Mouse (Mus musculus) inflammation-experienced regulatory T-cells, adult 6 months (primary cell): Measurements from ENCODE around the gene Ift46. TPM values are rescaled to one million over a fixed set of nuclear protein-coding genes. Genes with fewer than 3 reads are reported as not detected.
"Not testable (repeated sequence)": the region's sequence is repeated elsewhere in the genome, so short reads cannot be mapped to it uniquely, and the experiment has no call there.

Experiments used
- ATAC-seq: one replicate; pipeline ENCODE4 v1.8.0; 2017
- polyA plus RNA-seq, 3 experiments: library from polyadenylated mRNA; unstranded; fragments of 100-300 nt; shearing (Covaris generic); gene quantifications; one replicate each; pipeline ENCODE4 v1.2.1; 2017

Gene Ift46
- polyA plus RNA-seq, 3 experiments from 2014 or later: 43.4 to 67.5 (median 47.3) TPM

DNA sequence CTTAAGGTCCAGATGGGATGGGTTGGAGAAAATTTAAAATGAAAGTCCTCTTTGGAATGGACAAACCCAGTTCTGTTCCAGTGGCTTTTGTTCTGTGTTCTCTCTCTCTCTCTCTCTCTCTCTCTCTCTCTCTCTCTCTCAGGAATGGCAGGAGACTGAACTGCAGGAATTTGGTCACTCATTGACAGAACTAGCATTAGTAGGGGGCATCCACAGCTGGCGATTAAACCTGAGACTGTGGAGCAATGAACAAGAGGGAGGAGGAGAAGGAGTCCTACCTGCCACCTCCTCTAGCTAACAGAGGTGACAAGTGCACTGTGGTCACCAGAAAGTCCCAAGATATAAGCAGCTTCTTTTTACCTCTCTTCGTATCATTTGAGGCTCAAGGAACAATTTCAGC lies 31.4 kb upstream of the Ift46 start:
- no peak for ATAC-seq

DNA sequence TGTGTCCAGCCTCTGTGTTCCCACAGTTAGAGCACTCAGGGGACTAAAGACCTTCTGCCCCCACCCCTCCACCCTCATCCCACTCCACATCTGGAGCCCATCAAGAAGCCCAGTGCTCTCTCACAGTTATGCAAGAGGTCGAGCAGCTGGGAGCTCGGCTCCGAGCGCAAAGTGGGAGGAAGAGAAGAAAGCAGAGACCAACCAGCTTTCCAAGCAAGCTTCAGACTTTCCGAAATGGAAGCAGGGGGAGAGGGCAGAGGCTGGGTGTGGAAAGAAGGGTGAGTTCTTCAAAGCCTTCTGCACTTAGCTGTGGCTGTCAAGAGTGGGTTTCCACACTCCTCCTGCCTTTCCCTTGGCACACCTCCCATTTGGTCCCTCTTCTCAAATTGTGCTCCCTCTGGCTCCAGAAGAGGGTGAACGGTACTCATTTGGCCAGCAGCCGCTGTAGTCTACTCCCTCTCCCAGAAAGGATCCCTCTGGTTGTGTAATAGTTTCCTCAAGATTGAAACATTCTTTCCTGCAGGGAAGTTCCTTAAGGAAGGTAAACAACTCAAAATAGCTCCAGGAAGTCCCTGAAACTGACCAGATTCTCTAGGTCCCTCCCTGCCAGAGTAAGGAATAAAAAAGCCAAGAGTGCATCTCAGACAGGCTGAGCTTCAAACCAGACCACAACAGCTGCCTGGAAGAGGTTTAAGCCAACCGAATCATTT lies 30.3 kb upstream of the Ift46 start:
- ATAC-seq: no peak

DNA sequence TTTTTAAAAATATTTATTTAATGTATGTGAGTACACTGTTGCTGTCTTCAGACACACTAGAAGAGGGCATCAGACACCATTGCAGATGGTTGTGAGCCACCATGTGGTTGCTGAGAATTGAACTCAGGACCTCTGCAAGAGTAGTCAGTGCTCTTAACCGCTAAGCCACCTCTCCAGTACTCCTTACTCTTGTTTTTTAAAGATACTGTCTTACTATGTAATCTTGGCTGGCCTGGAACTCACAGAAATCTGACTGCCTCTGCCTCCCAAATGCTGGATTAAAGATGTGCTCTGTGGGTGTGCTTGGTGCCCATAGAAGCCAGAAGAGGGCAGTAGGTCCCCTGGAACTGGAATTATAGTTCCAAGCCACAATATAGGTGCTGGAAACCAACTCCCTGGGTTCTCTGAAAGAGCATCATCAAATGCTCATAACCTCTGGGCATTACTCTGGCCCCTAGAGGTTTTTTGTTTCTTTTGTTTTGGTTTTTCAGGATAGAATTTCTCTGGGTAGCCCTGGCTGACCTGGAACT lies 27.0 kb upstream of the Ift46 start:
- no peak for ATAC-seq

DNA sequence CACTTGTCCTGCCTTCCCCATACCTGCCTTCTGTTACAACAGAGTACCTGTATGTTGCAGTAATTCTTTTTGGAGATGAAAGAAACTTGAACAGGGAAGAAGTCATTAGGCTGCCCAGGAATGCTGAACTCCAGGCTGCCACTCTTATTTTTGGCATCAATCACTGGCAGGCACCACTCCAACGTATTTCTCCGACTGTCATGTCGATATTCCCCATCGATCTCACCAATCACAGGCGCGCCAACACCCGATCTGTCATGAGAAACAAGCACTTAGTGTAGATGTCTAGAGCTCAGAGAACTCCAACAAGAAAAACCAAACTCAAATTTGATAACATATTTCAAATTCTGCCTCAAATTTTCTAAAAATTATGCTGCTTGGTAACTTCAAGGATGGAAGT lies 22.3 kb upstream of the Ift46 start:
- ATAC-seq: no peak

DNA sequence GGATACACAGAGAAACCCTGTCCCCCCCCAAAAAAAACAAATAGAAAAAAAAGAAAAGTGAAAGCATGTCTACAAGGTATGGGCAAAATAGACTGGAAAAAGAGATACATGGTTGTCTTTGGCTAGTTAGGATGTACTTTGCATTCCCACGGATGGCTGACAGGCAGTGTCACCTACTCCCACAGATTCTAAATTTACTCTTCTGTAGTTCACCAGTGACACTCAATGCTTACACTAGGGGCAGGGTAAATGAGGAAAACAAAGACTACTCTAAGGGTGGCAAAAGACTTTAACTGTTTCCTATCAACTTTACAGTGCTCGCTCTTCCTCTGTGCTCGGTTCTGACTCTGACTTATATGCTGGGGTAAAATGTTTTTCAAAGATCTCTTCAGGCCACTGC lies 21.0 kb upstream of the Ift46 start:
- ATAC-seq: no peak

DNA sequence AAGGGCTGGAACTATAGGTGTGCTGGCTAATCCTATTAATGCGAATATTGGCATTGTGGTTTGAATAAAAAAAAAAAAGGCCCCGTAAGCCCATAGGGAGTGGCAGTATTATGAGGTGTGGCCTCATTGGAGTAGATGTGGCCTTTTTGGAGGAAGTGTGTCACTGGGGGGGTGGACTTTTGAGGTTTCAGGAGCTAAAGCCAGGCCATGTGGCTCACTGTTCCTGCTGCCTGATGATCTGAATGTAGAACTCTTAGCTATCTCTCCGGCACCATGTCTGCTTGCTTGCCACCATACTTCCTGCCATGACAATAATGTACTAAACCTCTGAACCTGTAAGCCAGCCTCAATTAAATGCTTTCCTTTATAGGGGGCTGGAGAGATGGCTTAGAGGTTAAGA lies 20.4 kb upstream of the Ift46 start:
- ATAC-seq: no peak

DNA sequence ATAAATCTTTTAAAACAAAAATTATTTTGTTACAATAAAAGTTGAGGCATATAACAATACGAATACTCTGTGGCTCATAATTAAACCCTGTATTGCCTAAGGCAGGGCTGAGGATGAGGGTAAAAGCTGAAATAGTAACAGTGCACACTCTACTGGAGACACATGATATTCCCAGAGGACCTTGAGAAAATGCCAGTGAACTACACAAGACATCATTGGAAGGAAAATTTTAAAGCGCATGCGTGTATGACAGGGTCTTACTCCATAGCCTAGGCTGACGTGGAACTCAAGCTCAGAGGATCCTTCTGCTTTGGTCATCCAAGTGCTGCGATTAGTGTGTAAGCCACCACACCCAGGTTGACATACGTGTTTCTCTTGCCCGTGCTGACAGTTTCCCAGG lies 19.2 kb upstream of the Ift46 start:
- no peak for ATAC-seq

DNA sequence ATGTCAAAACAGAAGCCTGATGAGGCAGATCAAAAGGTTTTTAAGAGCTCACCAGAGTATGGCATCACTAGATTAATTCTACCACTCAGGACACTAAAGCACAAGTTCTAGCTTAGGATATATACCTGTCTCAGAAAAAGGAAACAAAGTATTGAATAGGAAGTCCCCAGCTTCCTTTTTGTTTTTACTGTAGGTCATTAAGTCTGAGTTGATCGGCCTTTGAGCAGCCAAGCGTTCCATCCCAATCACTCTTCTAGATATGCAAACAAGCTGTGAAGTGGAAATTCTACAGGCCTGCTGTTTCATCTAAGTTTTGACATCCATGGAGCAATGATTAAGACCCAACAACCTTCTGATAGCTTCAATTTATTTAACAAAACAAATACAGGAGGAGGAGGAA lies 6.8 kb upstream of the Ift46 start:
- peak; percentile 50 for ATAC-seq

DNA sequence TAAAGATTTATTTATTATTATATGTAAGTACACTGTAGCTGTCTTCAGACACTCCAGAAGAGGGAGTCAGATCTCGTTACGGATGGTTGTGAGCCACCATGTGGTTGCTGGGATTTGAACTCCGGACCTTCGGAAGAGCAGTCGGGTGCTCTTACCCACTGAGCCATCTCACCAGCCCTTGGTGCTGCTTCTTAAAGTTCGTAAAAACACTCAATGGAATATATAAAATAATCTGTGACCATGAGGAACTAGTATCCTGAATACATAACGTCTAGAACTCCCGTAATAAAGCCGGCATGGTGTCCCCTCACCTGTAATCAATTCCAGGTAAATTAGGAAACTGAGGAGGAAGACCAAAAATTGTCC lies 304 bp downstream of the Ift46 start:
- ATAC-seq: not testable (repeated sequence)

DNA sequence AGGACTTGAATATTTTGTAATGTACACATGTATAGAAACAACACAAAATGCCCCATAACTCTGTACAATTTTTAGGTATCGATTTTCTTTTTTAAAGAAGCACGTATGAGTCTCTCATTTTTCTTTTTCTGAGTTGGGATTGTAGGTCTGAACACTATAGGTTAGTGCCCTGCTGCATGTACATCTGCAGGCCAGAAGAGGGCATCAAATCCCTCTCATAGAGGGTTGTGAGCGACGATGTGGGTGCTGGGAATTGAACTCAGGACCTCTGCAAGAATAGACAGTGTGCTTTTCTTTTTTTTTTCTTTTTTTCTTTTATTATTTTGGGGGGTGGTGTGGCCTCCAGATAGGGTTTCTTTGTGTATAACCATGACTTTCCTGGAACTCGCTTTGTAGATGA lies 3.7 kb downstream of the Ift46 start:
- ATAC-seq: no peak

DNA sequence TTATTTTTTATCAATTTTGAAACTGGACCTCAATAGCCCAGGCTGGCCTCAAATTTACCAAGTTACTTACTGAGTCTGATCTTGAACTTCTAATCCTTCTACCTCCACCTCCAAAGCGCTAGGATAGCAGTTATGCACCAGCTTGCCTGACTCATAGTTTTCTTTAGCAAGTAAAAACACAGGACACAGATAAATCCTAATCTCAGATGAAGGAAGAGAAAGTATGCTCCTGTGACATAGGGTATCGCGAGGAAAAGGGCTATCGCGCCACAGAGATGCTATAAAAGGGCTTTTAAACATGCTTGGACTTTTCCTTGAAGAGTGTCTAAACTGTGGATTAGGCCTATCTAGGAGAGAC lies 4.7 kb downstream of the Ift46 start:
- ATAC-seq: peak; percentile 7

DNA sequence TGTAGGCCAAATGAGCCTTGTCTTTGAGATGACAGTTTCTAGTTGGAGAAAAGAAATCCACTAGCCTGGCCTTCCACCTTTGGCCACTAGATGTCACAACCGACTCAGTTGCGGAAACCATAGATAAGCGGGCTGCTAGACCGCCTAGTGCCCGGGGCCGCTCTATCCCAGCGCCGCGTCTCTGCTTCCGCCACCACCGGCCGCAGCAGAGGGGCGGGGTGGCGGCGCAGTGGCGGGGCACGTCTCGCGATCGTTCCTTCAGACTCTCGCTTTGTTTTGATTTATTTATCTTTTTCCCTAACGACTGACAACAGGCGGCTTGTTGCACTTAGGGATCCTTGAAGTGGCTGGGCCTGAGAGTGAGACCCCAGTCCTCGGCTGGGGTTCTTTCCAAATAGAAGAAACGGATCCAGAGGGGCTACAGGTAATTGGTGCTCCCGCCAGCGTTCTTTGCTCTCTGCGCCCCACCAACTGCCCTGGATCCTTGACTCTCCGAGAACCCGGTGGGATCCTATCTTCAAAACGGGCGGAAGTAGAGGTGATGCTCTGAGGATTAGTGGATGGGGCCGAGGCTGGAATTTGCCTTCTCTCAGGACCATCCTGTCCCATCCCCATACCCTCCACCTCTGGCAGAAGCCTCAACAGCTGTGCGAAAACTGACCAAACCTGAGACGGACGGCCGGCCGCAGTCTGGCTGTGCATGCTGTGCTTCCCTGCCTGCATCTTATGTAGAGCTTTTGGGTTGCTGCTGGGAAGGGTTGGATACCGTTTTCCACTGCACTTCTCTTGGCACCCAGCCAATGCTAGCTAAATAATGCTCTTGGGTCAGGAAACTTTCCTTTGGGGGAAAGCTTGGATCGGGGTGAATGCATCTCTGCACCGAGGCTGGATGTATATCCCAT lies 5.3 kb downstream of the Ift46 start:
- peak; percentile 98 for ATAC-seq

DNA sequence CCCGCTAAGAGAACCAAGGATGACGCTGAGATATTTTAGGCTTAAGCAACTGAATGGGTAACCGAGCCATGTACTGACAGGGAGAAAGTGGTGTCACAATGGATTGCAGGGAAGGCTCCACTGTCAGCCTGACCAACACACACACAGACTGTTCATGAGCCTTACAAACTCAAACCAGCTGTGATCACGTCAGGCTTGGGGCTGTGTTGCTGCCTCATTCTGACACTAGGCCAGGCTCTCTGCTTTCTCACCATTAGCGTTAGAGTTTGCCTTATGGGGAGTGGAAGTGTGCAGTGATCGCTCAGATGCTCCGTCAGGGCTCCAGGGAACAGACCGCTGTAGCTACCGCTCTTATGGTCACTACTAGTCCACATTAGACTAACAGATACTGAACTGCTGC lies 25.1 kb downstream of the Ift46 start:
- ATAC-seq: no peak

DNA sequence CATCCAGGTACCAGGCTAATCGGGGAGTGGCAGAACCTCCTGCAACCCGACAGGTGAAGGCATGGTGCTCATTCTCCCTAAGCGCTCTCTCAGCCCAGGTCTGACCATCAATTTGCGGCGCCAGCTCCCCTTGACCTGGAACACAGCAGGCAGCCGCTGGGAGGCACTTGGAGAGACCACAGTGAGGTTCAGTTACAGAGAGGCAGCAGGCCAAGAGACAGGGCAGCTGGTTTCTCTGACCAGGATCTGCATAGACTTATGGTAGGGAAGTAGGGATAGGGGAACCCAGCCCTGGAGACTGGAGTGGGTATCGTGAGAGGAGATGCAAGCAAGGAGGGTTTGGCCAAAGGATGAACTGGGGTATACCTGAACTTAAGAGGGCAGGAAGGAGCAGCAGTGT lies 30.6 kb downstream of the Ift46 start:
- ATAC-seq: no peak

DNA sequence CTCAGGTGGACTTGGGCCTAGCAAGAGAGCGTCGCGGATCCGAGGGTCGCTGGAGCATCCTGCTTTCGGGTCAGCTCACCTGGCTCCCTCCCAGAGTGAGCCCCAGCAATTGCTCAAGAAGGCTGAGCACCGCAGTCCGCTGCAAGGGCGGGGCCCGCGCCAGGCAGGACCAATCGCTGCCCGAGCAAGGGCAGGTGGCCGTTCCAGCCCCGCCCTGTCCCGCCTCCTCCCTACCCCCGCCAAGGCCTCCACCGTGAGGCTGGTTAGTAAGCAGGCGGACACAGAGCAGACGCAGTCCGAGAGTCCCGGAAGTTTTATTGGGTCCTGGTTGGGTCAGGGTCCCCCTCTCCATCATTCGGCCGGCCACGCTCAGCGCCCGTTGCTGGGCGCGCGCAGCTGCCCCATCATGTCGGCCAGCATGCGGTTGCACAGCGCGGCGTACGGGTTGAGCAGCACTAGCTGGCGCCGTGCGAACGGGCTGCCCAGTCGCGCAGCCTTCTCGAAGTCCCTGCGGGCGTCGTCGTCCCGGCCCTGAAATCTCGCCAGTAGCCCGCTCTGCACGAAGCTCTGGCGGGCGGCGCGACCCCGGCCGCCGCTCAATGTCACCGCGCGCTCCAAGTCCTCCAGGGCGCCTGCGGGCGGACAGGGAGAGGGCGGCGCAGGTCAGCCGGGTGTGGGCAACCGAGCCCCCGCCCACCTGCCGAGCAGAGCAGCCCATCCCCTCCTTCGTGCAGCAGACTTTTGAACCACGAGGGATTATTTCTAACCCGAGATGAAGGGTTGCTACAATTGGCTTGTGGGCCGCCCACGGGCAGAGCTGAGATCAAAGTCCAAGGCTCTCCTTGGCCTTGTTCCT lies 31.6 kb downstream of the Ift46 start, which contains the start of gene Tmem25:
Gene Tmem25 (minus strand): TSS at position 206 of the 856 bp plus-strand sequence.
- peak; percentile 85 for ATAC-seq

DNA sequence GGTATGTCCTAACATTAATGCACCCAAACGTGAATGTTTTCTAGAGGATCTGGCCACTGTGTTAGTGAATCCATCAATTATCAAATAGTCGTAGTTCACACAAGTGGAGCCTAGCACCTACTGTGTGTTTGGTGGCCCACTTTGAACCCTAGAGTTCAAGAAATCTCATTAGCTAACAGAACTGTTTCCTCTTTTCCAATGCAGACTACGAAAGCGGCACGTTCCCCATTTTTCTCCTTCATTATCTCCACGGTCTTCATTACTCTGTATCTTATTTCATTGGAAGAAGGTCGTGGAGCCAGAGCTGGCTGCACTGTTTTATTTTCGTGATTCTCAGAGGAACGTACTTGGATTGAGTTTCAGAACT lies 32.2 kb downstream of the Ift46 start:
- no peak for ATAC-seq

DNA sequence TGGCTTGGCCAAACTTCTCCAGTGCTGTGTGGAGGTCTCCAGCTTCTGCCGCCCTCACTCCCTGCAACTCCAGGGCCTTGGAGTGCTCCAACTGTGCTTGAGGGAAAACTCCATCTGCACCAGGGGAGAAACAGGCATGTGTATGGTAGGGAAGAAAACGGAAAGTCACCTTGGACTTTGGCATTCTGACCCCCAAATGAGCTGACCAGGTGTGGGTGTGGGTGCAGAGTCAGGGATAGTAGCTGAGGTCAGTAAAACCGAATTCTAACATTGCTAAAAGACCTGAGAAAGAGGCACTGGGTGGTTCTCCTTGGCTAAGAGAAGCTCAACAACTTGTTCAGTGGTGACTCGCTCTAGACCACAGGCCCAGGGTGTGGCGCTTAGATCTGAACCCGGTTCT lies 34.0 kb downstream of the Ift46 start:
- no peak for ATAC-seq

DNA sequence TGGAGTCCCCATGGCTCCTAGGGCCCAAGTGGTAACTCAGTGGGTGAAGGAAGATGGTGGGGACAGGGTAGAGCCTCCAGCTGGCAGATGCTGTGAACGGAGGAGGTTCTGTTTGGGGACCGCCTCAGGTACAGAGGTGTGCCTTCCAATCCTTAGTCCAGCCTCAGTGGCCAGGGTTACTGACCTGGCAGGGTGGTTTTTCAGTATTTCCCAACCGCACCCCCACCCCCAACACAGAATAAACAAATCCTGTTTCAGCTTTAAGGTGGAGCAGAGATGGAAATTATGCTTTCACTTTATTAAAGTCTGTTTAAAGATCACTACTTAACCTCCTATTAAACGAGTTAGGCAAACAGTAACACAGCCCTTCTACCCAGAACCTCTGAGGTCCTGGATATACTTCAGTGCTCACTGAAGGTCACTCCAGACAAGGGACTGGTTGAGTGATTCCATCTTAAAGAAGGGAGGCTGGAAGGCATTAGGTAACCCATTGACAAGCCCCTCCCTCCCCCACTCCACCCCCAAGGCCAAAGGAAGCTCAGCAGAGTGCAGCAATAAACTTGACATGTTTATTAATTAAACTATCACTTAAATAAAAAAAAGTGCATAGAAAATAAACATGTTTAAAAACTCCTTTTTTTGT lies 35.2 kb downstream of the Ift46 start, which contains the start of gene Ttc36:
Gene Ttc36 (minus strand): TSS at position 265 of the 643 bp plus-strand sequence.
- no peak for ATAC-seq

DNA sequence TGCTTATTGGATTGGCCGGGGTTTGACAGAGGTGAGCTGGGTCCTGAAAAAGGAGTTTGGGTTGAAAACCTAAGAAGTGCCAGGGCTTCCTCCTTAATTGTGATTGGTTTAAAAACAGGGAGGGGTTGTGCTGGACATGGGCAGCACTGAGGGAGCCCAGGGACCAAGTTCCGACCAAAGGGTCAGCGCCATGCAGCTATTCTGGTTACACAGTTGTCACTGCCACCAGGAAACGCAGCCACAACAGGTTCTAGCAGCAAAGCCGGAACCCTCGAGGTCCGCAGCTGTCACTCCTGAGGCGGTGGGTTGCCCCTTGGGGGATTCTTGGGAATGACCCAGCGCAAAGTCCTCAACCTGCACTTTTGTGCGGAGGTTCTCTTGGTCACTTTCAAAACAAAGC lies 37.0 kb downstream of the Ift46 start:
- no peak for ATAC-seq

DNA sequence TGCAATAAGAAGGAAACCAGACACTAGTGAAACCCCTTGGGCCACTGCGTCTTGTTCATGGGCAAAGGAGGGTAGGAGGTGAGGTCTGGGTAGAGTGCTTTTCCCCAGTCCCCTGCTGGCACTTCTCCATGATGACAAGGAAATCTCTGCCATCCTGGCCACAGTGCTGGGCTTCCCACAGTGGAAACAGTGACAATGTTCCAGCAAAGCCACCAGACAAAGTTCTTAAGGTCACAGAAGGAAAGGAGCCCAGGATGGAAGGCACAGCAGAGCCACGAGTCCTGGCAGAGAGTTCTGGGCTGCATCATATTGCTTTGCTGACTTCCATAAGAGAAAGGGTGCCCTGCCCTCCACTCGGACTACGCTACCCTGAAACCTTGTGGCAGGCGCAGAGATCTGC lies 37.8 kb downstream of the Ift46 start:
- ATAC-seq: no peak

DNA sequence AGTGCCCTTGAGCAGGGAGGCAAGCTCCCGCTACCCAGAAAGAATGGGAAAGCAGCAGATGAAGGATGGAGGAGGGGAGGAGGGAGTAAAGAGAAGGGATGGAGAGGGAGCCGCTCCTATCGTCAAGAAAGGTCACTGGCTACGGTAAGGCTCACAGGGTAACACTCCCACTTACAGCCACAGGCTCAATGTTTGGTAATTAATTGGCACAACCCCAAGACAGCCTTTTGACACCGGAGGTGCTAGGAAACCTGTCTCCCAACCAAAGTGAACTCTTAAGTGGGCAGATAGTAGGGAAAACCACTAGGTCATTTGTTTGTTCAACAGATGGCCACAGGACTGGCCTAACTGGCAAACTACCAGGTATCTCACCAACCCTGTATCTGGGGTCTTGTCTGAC lies 39.4 kb downstream of the Ift46 start:
- ATAC-seq: no peak

DNA sequence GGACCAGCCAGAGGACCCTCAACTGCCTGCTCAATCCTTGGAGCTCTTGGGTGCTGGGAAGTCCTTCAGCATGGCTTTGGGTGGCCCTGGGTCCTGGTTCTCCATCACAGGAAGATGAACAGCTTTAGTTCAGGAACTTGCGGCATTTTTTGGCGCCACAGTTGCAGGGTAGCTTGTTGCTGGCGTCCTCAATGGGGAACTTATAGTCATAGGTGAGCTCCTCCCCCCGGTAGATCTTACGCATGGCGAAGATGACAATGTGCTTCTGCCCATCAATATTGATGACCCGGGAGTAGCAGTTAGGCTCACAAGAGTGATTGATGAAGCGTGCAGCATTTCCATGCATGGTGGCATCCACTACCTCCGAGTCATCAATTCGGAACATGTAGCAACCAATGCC lies 40.1 kb downstream of the Ift46 start:
- no peak for ATAC-seq
